Mouse (Mus musculus): ENCODE results near the gene Morn5.

The Morn5 gene

GRCm38 (mm10) chr2:36071660-36072305, 22.5 kb downstream of the Morn5 start:
- DNase-seq: no peak

GRCm38 (mm10) chr2:36073781-36074180, 24.5 kb downstream of the Morn5 start:
- no peak for DNase-seq

- no peak for DNase-seq
Measured at GRCm38 (mm10) chr2:36075210-36075609, 26.0 kb downstream of the Morn5 start.

GRCm38 (mm10) chr2:36077160-36077761, 28.0 kb downstream of the Morn5 start:
- DNase-seq: no peak

GRCm38 (mm10) chr2:36081446-36081845, 32.2 kb downstream of the Morn5 start:
- DNase-seq: no peak

- no peak for DNase-seq
Measured at GRCm38 (mm10) chr2:36082802-36083580, 33.7 kb downstream of the Morn5 start.

- no peak for DNase-seq
Measured at GRCm38 (mm10) chr2:36085041-36085440, 35.8 kb downstream of the Morn5 start.

GRCm38 (mm10) chr2:36089190-36089589, 39.9 kb downstream of the Morn5 start:
- no peak for DNase-seq

- DNase-seq: peak; percentile 49
Measured at GRCm38 (mm10) chr2:36090853-36091741, 41.8 kb downstream of the Morn5 start.

GRCm38 (mm10) chr2:36092748-36093147, 43.5 kb downstream of the Morn5 start:
- DNase-seq: no peak

GRCm38 (mm10) chr2:36093301-36093700, 44.0 kb downstream of the Morn5 start:
- no peak for DNase-seq

- no peak for DNase-seq
Measured at GRCm38 (mm10) chr2:36093914-36094475, 44.7 kb downstream of the Morn5 start.

GRCm38 (mm10) chr2:36097129-36097815, 48.0 kb downstream of the Morn5 start:
- DNase-seq: no peak

GRCm38 (mm10) chr2:36098021-36098420, 48.8 kb downstream of the Morn5 start:
- DNase-seq: no peak

- no peak for DNase-seq
Measured at GRCm38 (mm10) chr2:36099739-36100138, 50.5 kb downstream of the Morn5 start.

- DNase-seq: no peak
Measured at GRCm38 (mm10) chr2:36101866-36102558, 52.8 kb downstream of the Morn5 start.

- DNase-seq: no peak
Measured at GRCm38 (mm10) chr2:36102559-36102946, 53.3 kb downstream of the Morn5 start.

GRCm38 (mm10) chr2:36103069-36103554, 53.9 kb downstream of the Morn5 start:
- no peak for DNase-seq

GRCm38 (mm10) chr2:36103555-36104367, 54.5 kb downstream of the Morn5 start:
- DNase-seq: no peak

GRCm38 (mm10) chr2:36104436-36104955, 55.2 kb downstream of the Morn5 start:
- no peak for DNase-seq

All from right cerebral cortex, postnatal 4 days (tissue).